Mouse (Mus musculus) liver, adult 2 months (tissue): ENCODE measurements around the gene Hbb-bs. TPM values are rescaled to one million over a fixed set of nuclear protein-coding genes. Genes with fewer than 3 reads are reported as not detected.

Source experiments
- DNase-seq: peaks from one replicate; pipeline ENCODE4 v3.0.0-alpha.2; 2011; ENCODE audit warnings: low read depth, low spot score; ENCODE audit errors: extremely low read depth
- H3K27ac ChIP-seq: fragments of 200-500 bp; replicated peaks from 2 replicates; pipeline ENCODE4 v1.5.1; 2012; ENCODE audit warnings: low read depth, mild to moderate bottlenecking, control low read depth, inconsistent platforms, low read length; ENCODE audit not compliant: insufficient read depth
- H3K27me3 ChIP-seq: fragments of 200-500 bp; 2 replicates; pipeline ENCODE4 v1.6.1; 2012; ENCODE audit warnings: mild to moderate bottlenecking, moderate library complexity, low read length, inconsistent platforms; ENCODE audit not compliant: control insufficient read depth, insufficient read depth
- H3K36me3 ChIP-seq: fragments of 200-500 bp; 2 replicates; pipeline ENCODE4 v1.6.1; 2012; ENCODE audit warnings: low read length, inconsistent platforms; ENCODE audit not compliant: control insufficient read depth, insufficient read depth
- H3K4me1 ChIP-seq: fragments of 200-500 bp; 2 replicates; pipeline ENCODE4 v1.6.1; 2011; ENCODE audit warnings: low read length; ENCODE audit not compliant: control insufficient read depth, insufficient read depth
- H3K4me3 ChIP-seq: fragments of 200-500 bp; 2 replicates; pipeline ENCODE4 v1.5.1; 2011; ENCODE audit warnings: low read depth, mild to moderate bottlenecking, control low read depth, low read length, moderate library complexity; ENCODE audit not compliant: insufficient read depth
- H3K79me2 ChIP-seq: fragments of 200-500 bp; 2 replicates; pipeline ENCODE4 v1.6.1; 2012; ENCODE audit warnings: inconsistent platforms, mild to moderate bottlenecking, low read length, moderate library complexity; ENCODE audit not compliant: control insufficient read depth, insufficient read depth
- H3K9ac ChIP-seq: fragments of 200-500 bp; 2 replicates; pipeline ENCODE4 v1.6.1; 2012; ENCODE audit warnings: low read depth, mild to moderate bottlenecking, control low read depth, inconsistent platforms, low read length
- CTCF ChIP-seq: fragments of 200-500 bp; IDR thresholded peaks from 2 replicates; pipeline ENCODE4 v1.5.1; 2011; ENCODE audit warnings: low read depth, low read length, control low read depth
- POLR2A ChIP-seq: fragments of 200-500 bp; IDR thresholded peaks from 2 replicates; pipeline ENCODE4 v1.6.1; 2011; ENCODE audit warnings: low read length, control low read depth; ENCODE audit not compliant: insufficient read depth; ENCODE audit errors: extremely low read depth
- WGBS: fragments of 180-500 bp; shearing (Covaris S2); methylation state at CpG from one replicate; pipeline ENCODE4 v1.1.7; 2018; 5-methylcytosine and 5-hydroxymethylcytosine counted together
- polyA plus RNA-seq: library from polyadenylated mRNA; depleted of rRNA; stranded (reverse); fragments of >200 nt; gene quantifications from 2 replicates; pipeline ENCODE4 v1.2.3, GENCODE M21; 2012; rRNA removed
- total RNA-seq: library from RNA; depleted of rRNA; stranded (reverse); fragments of >200 nt; gene quantifications from 2 replicates; pipeline ENCODE4 v1.2.3, GENCODE M21; 2014; rRNA removed

Hbb-bs gene
- total RNA-seq (760 and 1,100 TPM in 2 replicates), polyA plus RNA-seq (551 and 848 TPM in 2 replicates)

DNA sequence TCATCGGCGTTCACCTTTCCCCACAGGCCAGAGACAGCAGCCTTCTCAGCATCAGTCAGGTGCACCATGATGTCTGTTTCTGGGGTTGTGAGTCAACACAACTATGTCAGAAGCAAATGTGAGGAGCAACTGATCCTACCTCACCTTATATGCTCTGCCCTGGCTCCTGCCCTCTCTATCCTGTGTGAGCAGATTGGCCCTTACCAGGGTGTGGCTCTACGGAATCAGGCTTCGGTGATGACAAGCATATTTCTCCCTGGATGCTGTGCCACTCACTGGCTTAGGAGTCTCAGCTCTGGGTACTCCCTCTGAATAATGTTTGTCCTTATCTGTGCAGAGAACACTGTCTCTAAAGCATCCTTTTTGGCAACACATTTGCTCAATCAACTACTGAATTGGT, at the start of gene Hbb-bs:
Hbb-bs (minus strand) TSS at position 289 of the 400 bp plus-strand sequence.
- DNase-seq: no peak
- WGBS: 88% methylated on average over 4 of the region's 4 CpGs
- Histone ChIP-seq H3K27me3 (no peaks in the 10 kb centered on the region), H3K9ac (no peak within 1 kb of the TSS), H3K79me2 (no peaks in the 10 kb centered on the region), H3K36me3 (no peaks in the 10 kb centered on the region), H3K4me1 (no peaks in the 10 kb centered on the region), H3K4me3 (no peak within 1 kb of the TSS), H3K27ac (no peak within 1 kb of the TSS)
- TF ChIP-seq CTCF (no peak), POLR2A (no peak)

DNA sequence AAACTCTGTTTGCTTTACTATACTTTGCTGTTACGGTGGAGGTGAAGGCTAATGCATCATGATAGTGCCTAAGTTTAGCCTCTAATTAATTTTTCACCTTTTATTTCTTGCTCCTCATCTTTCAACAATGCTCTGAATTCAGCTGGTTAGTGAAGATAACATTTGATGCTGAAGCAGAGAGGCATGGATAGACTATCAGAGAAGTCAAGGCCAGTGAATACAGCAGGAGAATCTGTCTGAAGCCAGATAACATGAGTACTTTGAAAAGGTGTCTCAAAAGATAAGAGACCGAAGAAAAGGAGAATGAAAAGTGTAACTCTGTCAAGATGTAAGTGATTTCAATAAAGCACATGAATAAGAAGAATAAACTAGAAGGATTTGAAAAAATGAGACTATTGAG, 49.2 kb upstream of the Hbb-bs start:
- Histone ChIP-seq H3K79me2 (no peaks in the 10 kb centered on the region), H3K4me3 (no peak overlapping the region), H3K9ac (no peak overlapping the region), H3K27ac (no peak overlapping the region), H3K4me1 (no peaks in the 10 kb centered on the region), H3K36me3 (no peaks in the 10 kb centered on the region), H3K27me3 (no peaks in the 10 kb centered on the region)
- DNase-seq: no peak
- 65% methylated on average over 2 of the region's 2 CpGs for WGBS
- TF ChIP-seq POLR2A: no peak

DNA sequence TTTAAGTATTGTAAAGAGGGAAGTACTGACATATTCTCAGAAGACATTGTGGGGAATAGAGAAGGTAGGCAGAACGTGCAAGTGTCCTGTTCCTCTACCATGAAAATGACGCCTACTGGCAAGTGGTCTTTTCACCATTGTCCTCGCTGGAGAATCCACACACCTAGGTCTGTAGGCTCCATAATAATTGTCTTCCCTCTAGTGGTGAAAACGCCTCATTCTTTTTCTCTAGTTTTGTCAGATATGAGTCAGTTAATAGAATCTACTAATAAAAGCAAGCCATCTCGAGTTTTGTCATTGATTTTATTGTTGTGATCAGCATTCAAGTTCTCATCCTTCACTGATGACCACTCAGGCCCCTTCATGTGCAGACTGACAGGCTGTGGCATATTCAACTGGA, 46.6 kb upstream of the Hbb-bs start:
- H3K4me3 ChIP-seq: no peak overlapping the region
- H3K4me1 ChIP-seq: no peaks in the 10 kb centered on the region
- no peaks in the 10 kb centered on the region for H3K36me3 ChIP-seq
- DNase-seq: no peak
- TF ChIP-seq CTCF (no peak), POLR2A (no peak)
- no peaks in the 10 kb centered on the region for H3K79me2 ChIP-seq
- no peaks in the 10 kb centered on the region for H3K27me3 ChIP-seq
- WGBS: 37% methylated on average over 5 of the region's 5 CpGs
- H3K9ac ChIP-seq: no peak overlapping the region
- no peak overlapping the region for H3K27ac ChIP-seq

DNA sequence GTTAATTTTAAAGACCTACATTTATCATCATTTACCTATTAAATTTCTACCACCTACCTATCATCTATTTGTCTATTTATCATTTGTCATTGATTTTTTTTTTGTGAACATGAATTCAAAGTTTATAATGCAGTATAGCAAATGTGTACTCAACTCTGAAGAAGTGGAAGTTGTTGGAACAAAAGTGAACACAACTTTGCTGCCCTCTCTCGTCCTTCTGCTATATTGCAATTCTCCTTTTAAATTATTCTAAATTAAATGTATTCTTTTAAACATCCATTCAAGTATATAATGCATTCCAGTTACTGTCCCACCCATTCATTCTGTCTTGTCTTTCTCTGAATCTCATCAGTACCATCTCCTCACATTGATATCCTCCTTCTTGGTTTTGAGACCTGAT, 45.2 kb upstream of the Hbb-bs start:
- H3K4me1 ChIP-seq: no peaks in the 10 kb centered on the region
- TF ChIP-seq CTCF: no peak
- TF ChIP-seq POLR2A: no peak
- no peak overlapping the region for H3K4me3 ChIP-seq
- no peak overlapping the region for H3K9ac ChIP-seq
- no peaks in the 10 kb centered on the region for H3K79me2 ChIP-seq
- H3K36me3 ChIP-seq: no peaks in the 10 kb centered on the region
- DNase-seq: no peak
- no peaks in the 10 kb centered on the region for H3K27me3 ChIP-seq
- 5% methylated on average over 1 of the region's 1 CpGs for WGBS
- H3K27ac ChIP-seq: no peak overlapping the region

DNA sequence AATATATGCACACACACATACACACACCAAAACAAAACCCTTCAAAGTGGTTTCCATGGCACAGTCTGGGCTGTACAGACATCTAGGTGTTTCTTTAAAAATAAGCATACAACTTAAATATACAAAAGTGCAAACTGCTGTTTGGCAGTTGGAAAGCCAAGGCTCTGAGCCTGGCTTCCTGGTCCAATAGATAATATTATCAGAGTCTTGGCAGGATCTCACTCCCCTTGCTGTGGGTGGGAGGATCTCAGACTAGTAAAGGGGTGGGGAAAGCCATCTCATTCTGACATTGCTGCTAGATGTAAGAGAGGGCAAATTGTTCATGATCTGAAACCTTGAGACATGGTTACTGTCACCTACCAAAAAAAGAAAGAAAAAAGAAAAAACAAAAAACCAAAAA, 42.8 kb upstream of the Hbb-bs start:
- H3K9ac ChIP-seq: no peak overlapping the region
- TF ChIP-seq POLR2A: no peak
- no peak for TF ChIP-seq CTCF
- H3K4me3 ChIP-seq: no peak overlapping the region
- no peaks in the 10 kb centered on the region for H3K36me3 ChIP-seq
- H3K79me2 ChIP-seq: no peaks in the 10 kb centered on the region
- H3K4me1 ChIP-seq: no peaks in the 10 kb centered on the region
- H3K27ac ChIP-seq: no peak overlapping the region
- no peaks in the 10 kb centered on the region for H3K27me3 ChIP-seq
- no peak for DNase-seq

DNA sequence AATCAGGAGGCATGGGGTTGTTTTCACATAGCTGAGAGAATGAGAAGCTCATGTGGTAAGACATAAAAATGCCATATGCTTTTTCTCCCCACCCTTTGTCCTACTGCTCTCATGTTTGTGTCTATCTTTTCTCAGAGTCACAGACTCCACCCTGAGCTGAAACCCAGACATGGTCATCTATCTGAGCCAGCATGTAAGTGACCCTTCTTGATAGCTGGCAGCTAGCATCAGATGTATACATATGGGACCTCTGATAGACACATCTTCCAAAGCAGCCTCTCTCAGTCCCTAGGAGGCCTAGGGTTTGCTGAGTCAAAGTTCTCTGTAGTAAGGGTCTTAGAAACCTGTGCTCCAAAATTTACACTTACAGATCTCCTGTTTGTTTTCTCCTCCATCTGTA, 37.8 kb upstream of the Hbb-bs start:
- H3K27ac ChIP-seq: no peak overlapping the region
- TF ChIP-seq POLR2A: no peak
- TF ChIP-seq CTCF: no peak

More for the DNA sequence above, 37.8 kb upstream of the Hbb-bs start:
- H3K27me3 ChIP-seq: no peaks in the 10 kb centered on the region
- no peak overlapping the region for H3K4me3 ChIP-seq
- no peaks in the 10 kb centered on the region for H3K36me3 ChIP-seq
- H3K4me1 ChIP-seq: no peaks in the 10 kb centered on the region
- no peak overlapping the region for H3K9ac ChIP-seq
- DNase-seq: no peak
- no peaks in the 10 kb centered on the region for H3K79me2 ChIP-seq
